Mouse (Mus musculus): ENCODE measurements around the gene Rpl6.
"Not testable (repeated sequence)": the region's sequence is repeated elsewhere in the genome, so short reads cannot be mapped to it uniquely, and the experiment has no call there.

Rpl6 gene

GRCm38 (mm10) chr5:121189182-121189581 lies 15.1 kb upstream of the Rpl6 start:
- POLR2A ChIA-PET = interaction anchor here in 3 of 4 experiments (0.6 to 3.2 kb wide), 9 partner anchors 8 to 1527 kb away, joined by 3 to 24 read pairs (median 13); partner anchors contain the start of gene Rpl6 (in 2 of the 3)

GRCm38 (mm10) chr5:121190210-121190835 lies 14.0 kb upstream of the Rpl6 start:
- POLR2A ChIA-PET = interaction anchor here (0.6 to 3.2 kb wide), 19 partner anchors 9 to 446 kb away, joined by 3 to 24 read pairs (median 4); partner anchors contain the start of genes Rpl6 (in 2 of the 4) and Oas1a (in 1 of the 4)
- CTCF ChIA-PET = interaction anchor here in 1 of 4 experiments (1.1 to 1.6 kb wide), 2 partner anchors 12 to 23 kb away, joined by 3 to 10 read pairs; no protein-coding TSS in a partner anchor

More at GRCm38 (mm10) chr5:121189182-121189581, 15.1 kb upstream of the Rpl6 start:
- CTCF ChIA-PET = interaction anchor here in 2 of 4 experiments (0.6 to 1.6 kb wide), 3 partner anchors 11 to 208 kb away, joined by 4 to 10 read pairs (median 7); no protein-coding TSS in a partner anchor

- POLR2A ChIA-PET = interaction anchor here in 3 of 4 experiments (0.6 to 3.2 kb wide), 13 partner anchors 9 to 284 kb away, joined by 3 to 24 read pairs (median 6); partner anchors contain the start of genes Rpl6 (in 2 of the 3) and Oas1a (in 1 of the 3)
- CTCF ChIA-PET = interaction anchor here in 1 of 4 experiments (1.1 to 1.6 kb wide), 2 partner anchors 13 to 24 kb away, joined by 3 to 10 read pairs; no protein-coding TSS in a partner anchor
Observed at GRCm38 (mm10) chr5:121190836-121191583, 13.3 kb upstream of the Rpl6 start, which contains the start of gene Ptpn11. Gene Ptpn11 (minus strand): TSS chr5:121191397.

- CTCF ChIA-PET = no interaction called here
Observed at GRCm38 (mm10) chr5:121191584-121191906, 12.7 kb upstream of the Rpl6 start.

GRCm38 (mm10) chr5:121194173-121194572 lies 10.1 kb upstream of the Rpl6 start:
- ChIA-PET CTCF (interaction anchor here in 2 of 4 experiments (0.6 to 1.0 kb wide), 2 partner anchors 9 to 70 kb away, joined by 3 to 4 read pairs; no protein-coding TSS in a partner anchor), POLR2A (interaction anchor here in 2 of 4 experiments (1.2 to 2.9 kb wide), 4 partner anchors 10 to 22 kb away, joined by 4 to 15 read pairs (median 8); partner anchors contain the start of gene Rpl6 (in 2 of the 2))

More at GRCm38 (mm10) chr5:121191584-121191906, 12.7 kb upstream of the Rpl6 start:
- POLR2A ChIA-PET = interaction anchor here in 1 of 4 experiments (2.1 kb wide), 1 partner anchor 13 kb away, joined by 16 read pairs; the partner anchor contains the start of gene Rpl6

GRCm38 (mm10) chr5:121196764-121197163 lies 7.5 kb upstream of the Rpl6 start:
- CTCF ChIA-PET = interaction anchor here in 1 of 4 experiments (0.6 kb wide), 1 partner anchor 20 kb away, joined by 9 read pairs; no protein-coding TSS in a partner anchor

GRCm38 (mm10) chr5:121197337-121197736 lies 6.9 kb upstream of the Rpl6 start:
- ChIA-PET POLR2A (interaction anchor here in 1 of 4 experiments (1.0 to 2.1 kb wide), 2 partner anchors 9 to 12 kb away, joined by 3 to 10 read pairs; no protein-coding TSS in a partner anchor), CTCF (no interaction called here)

More at GRCm38 (mm10) chr5:121196764-121197163, 7.5 kb upstream of the Rpl6 start:
- POLR2A ChIA-PET = interaction anchor here in 1 of 4 experiments (1.0 to 2.9 kb wide), 4 partner anchors 8 to 15 kb away, joined by 3 to 13 read pairs (median 7); partner anchors contain the start of gene Rpl6

- ChIA-PET POLR2A (interaction anchor here in 2 of 4 experiments (1.1 to 2.1 kb wide), 2 partner anchors 11 to 12 kb away, joined by 3 to 10 read pairs; no protein-coding TSS in a partner anchor), CTCF (interaction anchor here in 1 of 4 experiments (0.7 kb wide), 1 partner anchor 18 kb away, joined by 3 read pairs; no protein-coding TSS in a partner anchor)
Observed at GRCm38 (mm10) chr5:121198376-121198775, 5.9 kb upstream of the Rpl6 start.

- ChIA-PET CTCF (interaction anchor here in 1 of 4 experiments (0.6 to 0.7 kb wide), 2 partner anchors 394 to 700 kb away, joined by 3 to 14 read pairs; no protein-coding TSS in a partner anchor), POLR2A (interaction anchor here in 3 of 4 experiments (0.6 to 1.5 kb wide), 4 partner anchors 9 to 237 kb away, joined by 3 to 9 read pairs (median 3); no protein-coding TSS in a partner anchor)
Observed at GRCm38 (mm10) chr5:121201739-121202138, 2.5 kb upstream of the Rpl6 start.

GRCm38 (mm10) chr5:121202467-121202866 lies 1.8 kb upstream of the Rpl6 start:
- POLR2A ChIA-PET = interaction anchor here in 2 of 4 experiments (0.7 to 4.5 kb wide), 3 partner anchors 10 to 317 kb away, joined by 5 to 23 read pairs (median 9); no protein-coding TSS in a partner anchor

GRCm38 (mm10) chr5:121205537-121206130 lies 1.4 kb downstream of the Rpl6 start:
- POLR2A ChIA-PET = interaction anchor here in 3 of 4 experiments (0.6 to 9.4 kb wide), 25 partner anchors 8 to 531 kb away, joined by 3 to 153 read pairs (median 5); partner anchors contain the start of genes Hectd4 (in 2 of the 3), Naa25 (in 1 of the 3) and Oas1a (in 1 of the 3)

More at GRCm38 (mm10) chr5:121202467-121202866, 1.8 kb upstream of the Rpl6 start:
- CTCF ChIA-PET = interaction anchor here in 1 of 4 experiments (0.7 kb wide), 1 partner anchor 143 kb away, joined by 3 read pairs; no protein-coding TSS in a partner anchor

GRCm38 (mm10) chr5:121206540-121206939 lies 2.3 kb downstream of the Rpl6 start:
- ChIA-PET CTCF (no interaction called here), POLR2A (interaction anchor here in 3 of 4 experiments (0.6 to 9.4 kb wide), 15 partner anchors 9 to 398 kb away, joined by 3 to 153 read pairs (median 5); partner anchors contain the start of genes Hectd4 (in 1 of the 3) and Naa25 (in 1 of the 3))

More at GRCm38 (mm10) chr5:121205537-121206130, 1.4 kb downstream of the Rpl6 start:
- CTCF ChIA-PET = not testable (repeated sequence)

- POLR2A ChIA-PET = interaction anchor here in 2 of 4 experiments (0.6 to 9.4 kb wide), 10 partner anchors 9 to 398 kb away, joined by 3 to 153 read pairs (median 4); partner anchors contain the start of gene Hectd4 (in 1 of the 2)
- CTCF ChIA-PET = no interaction called here
Observed at GRCm38 (mm10) chr5:121206984-121207383, 2.7 kb downstream of the Rpl6 start.

- CTCF ChIA-PET = interaction anchor here in 1 of 4 experiments (1.7 kb wide), 1 partner anchor 10 kb away, joined by 4 read pairs; the partner anchor contains the start of gene Hectd4
- POLR2A ChIA-PET = interaction anchor here (0.7 to 9.4 kb wide), 43 partner anchors 6 to 382 kb away, joined by 3 to 153 read pairs (median 4); partner anchors contain the start of genes Hectd4 (in 3 of the 4), Naa25 (in 2 of the 4), Trafd1 (in 2 of the 4) and Erp29 (in 1 of the 4)
Observed at GRCm38 (mm10) chr5:121209755-121210600, 5.7 kb downstream of the Rpl6 start.

GRCm38 (mm10) chr5:121210601-121210924 lies 6.3 kb downstream of the Rpl6 start:
- POLR2A ChIA-PET = interaction anchor here (0.6 to 9.4 kb wide), 47 partner anchors 6 to 534 kb away, joined by 3 to 153 read pairs (median 4); partner anchors contain the start of genes Hectd4 (in 3 of the 4), Naa25 (in 2 of the 4), Trafd1 (in 2 of the 4) and Erp29 (in 1 of the 4)
- CTCF ChIA-PET = interaction anchor here in 2 of 4 experiments (0.6 to 1.7 kb wide), 2 partner anchors 9 to 38 kb away, joined by 4 to 9 read pairs; partner anchors contain the start of gene Hectd4 (in 1 of the 2)

GRCm38 (mm10) chr5:121212108-121212507 lies 7.8 kb downstream of the Rpl6 start:
- CTCF ChIA-PET = interaction anchor here in 1 of 4 experiments (0.6 kb wide), 1 partner anchor 83 kb away, joined by 6 read pairs; no protein-coding TSS in a partner anchor
- POLR2A ChIA-PET = interaction anchor here (0.6 to 10.0 kb wide), 24 partner anchors 4 to 380 kb away, joined by 3 to 153 read pairs (median 4); partner anchors contain the start of genes Hectd4 (in 3 of the 4), Naa25 (in 1 of the 4) and Rpl6 (in 1 of the 4)

Measured in embryonic stem cell, embryonic (primary cell).